Mouse (Mus musculus) heart, adult 2 months (tissue): ENCODE measurements around the gene Taf6l.

Experiments used
- CTCF ChIP-seq: fragments of 200-600 bp; IDR thresholded peaks from 2 replicates; pipeline ENCODE4 v1.8.1; 2022; ENCODE audit warnings: antibody characterized with exemption, mild to moderate bottlenecking, moderate library complexity
- EP300 ChIP-seq: fragments of 200-500 bp; IDR thresholded peaks from 2 replicates; pipeline ENCODE4 v1.6.1; 2011; ENCODE audit warnings: low read depth, low read length, control low read depth; ENCODE audit not compliant: insufficient read depth

- no peak for TF ChIP-seq CTCF
- peak; percentile 58; the same call in 1 of the 2 replicates for TF ChIP-seq EP300
These were observed 50.6 kb downstream of the Taf6l start, which contains the start of gene Wdr74 for GRCm38 (mm10) chr19:8735389-8736159.
